Mouse (Mus musculus): Measurements from ENCODE around the gene Use1. TPM values are rescaled to one million over a fixed set of nuclear protein-coding genes. Genes with fewer than 3 reads are reported as not detected.
A peak's percentile ranks its signal among the peaks of the same experiment; 100 is the strongest.
"Not testable (repeated sequence)": the region's sequence is repeated elsewhere in the genome, so short reads cannot be mapped to it uniquely, and the experiment has no call there.

The Use1 gene
- total RNA-seq (2014; fragmentation: Nextera tagmentation) (23.3 and 34.5 TPM in 2 replicates), total RNA-seq (2017) (70.8 and 81.0 TPM in 2 replicates), polyA plus RNA-seq (2012) (151 and 198 TPM in 2 replicates)

DNA sequence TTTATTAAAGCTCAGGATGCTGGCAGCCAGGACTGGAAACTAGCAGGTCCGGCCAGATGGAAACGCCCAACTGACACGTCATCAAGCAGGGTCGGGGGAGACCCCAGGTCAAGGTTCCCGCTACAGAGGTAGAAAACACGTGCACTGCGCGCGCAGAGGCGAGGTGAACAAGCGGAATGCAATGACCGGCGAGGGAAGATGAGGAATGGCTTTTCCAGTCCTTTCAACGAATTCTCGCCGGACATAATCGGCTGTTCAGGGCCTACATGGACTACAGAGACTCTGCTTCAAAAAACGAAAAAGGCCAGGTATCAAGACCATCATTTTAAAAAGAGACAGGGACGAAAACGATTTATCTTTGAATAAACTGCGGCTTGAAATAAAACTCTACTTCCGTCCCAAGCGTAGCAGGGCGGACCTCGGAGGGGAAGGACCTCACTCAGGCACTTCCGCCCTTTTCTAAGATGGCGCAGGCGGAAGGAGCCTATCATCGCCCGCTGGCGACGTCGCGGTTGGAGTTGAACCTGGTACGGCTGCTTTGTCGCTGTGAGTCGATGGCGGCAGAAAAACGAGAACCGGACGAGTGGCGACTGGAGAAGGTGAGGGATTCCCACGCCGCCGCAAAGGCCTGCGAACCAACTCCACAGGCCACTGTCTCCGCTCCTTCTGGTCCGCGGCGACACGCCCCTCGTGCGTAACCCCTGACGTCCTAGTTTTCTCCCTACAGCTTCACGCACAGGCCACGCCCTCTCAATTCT is at the start of gene Use1:
Gene Use1, plus strand, starts transcription at position 78 of the 758 bp plus-strand sequence.
- no peak for TF ChIP-seq CTCF (IDR thresholded peaks at IDR 0.05; ENCODE audit: low read depth, low read length)
- no peaks in the 10 kb centered on the region for H3K9me3 ChIP-seq (replicated peaks)
- ATAC-seq (ENCODE audit: extremely low read depth, insufficient number of reproducible peaks, low FRiP score, poor library complexity, severe bottlenecking) = peak; percentile 65
- peak; percentile 59 for DNase-seq (ENCODE audit: low spot score)
- peaks cover 43% of the 10 kb centered on the region for H3K4me1 ChIP-seq (ENCODE audit: insufficient read depth, low read depth, low read length)
- H3K4me3 ChIP-seq (ENCODE audit: low read depth, low read length) = peak within 1 kb of the TSS; percentile 81
- peaks cover 28% of the 10 kb centered on the region for H3K36me3 ChIP-seq (replicated peaks)
- no peaks in the 10 kb centered on the region for H3K27me3 ChIP-seq (ENCODE audit: insufficient read depth, low read length)

DNA sequence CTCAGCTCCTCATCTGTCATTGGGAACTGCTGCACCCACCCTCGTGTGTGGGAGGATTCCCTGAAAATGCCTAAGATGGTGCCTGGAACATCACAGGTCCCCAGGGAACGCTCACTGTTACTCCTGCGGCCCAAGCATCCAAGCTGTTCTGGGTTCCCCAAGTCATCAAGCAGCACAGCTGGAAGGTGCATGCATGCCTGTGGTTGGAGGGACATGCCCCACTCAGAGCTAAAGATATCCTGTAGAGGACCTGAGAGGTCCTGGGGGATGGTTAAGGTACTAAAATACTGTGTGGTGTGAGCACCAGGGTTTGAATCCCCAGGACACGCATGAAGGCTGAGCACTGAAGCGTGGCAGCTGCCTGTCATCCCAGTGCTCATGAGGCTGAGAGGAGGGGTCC is 48.0 kb upstream of the Use1 start:
- not testable (repeated sequence) for DNase-seq (ENCODE audit: low spot score); H3K27me3 ChIP-seq (ENCODE audit: insufficient read depth, low read length); H3K9me3 ChIP-seq (replicated peaks); ATAC-seq (ENCODE audit: extremely low read depth, insufficient number of reproducible peaks, low FRiP score, poor library complexity, severe bottlenecking); H3K4me3 ChIP-seq (ENCODE audit: low read depth, low read length)
- Histone ChIP-seq H3K4me1 (ENCODE audit: insufficient read depth, low read depth, low read length) (peaks cover 16% of the 10 kb centered on the region), H3K36me3 (replicated peaks) (peaks cover 84% of the 10 kb centered on the region)

DNA sequence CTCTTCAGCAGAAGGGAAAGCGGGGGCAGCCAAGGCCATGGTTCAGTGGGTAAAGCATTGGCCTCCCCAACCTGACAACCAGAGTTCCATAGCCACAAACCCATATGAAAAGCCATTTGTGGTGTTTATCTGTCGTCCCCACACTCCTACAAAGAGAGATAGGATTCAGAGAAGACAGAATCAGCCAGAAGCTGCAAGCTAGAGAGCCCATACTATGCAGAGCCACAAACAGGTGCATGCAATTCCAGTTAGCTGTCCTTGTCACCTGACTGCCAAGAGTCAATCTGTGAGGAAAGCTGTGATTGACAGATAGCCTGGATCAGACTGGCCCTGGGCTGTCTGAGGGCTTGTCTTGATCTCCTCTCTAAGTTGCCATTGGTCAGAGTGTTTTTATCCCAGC is 46.9 kb upstream of the Use1 start:
- DNase-seq (ENCODE audit: low spot score); H3K9me3 ChIP-seq (replicated peaks); H3K27me3 ChIP-seq (ENCODE audit: insufficient read depth, low read length); ATAC-seq (ENCODE audit: extremely low read depth, insufficient number of reproducible peaks, low FRiP score, poor library complexity, severe bottlenecking); H3K4me3 ChIP-seq (ENCODE audit: low read depth, low read length); H3K4me1 ChIP-seq (ENCODE audit: insufficient read depth, low read depth, low read length): not testable (repeated sequence)
- H3K36me3 ChIP-seq (replicated peaks) = peaks cover 89% of the 10 kb centered on the region

DNA sequence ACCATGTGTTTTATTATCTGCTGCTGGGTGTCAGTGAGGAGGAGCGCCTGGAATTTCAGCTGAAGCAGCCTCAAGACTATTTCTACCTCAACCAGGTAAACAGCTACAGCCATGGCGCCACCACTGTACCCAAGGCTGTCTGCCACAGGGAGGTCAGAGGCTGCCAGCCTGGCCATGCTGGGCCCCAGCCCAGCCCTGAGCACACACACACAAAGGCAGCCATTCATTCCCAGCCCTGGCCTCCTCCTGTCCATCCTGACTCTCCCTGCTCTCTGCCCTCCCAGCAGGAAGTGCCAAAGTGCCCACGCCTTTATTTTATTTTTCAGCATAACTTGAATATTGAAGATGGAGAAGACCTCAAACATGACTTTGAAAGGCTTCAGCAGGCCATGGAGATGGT is 43.7 kb upstream of the Use1 start:
- Histone ChIP-seq H3K4me1 (ENCODE audit: insufficient read depth, low read depth, low read length) (no peaks in the 10 kb centered on the region), H3K4me3 (ENCODE audit: low read depth, low read length) (no peak overlapping the region), H3K36me3 (replicated peaks) (peaks cover 89% of the 10 kb centered on the region), H3K27me3 (ENCODE audit: insufficient read depth, low read length) (no peaks in the 10 kb centered on the region), H3K9me3 (replicated peaks) (no peaks in the 10 kb centered on the region)
- DNase-seq (ENCODE audit: low spot score) = no peak
- no peak for TF ChIP-seq GATA2 (IDR thresholded peaks at IDR 0.05; ENCODE audit: borderline replicate concordance, low read depth, low read length)
- no peak for TF ChIP-seq POLR2AphosphoS5 (IDR thresholded peaks at IDR 0.05; ENCODE audit: insufficient replicate concordance, low read depth, low read length)
- TF ChIP-seq TAL1 (conservative IDR thresholded peaks at IDR 0.05; ENCODE audit: low read depth, low read length) = no peak
- no peak for TF ChIP-seq GATA1 (IDR thresholded peaks at IDR 0.05; ENCODE audit: borderline replicate concordance, low read length)
- TF ChIP-seq CTCF (IDR thresholded peaks at IDR 0.05; ENCODE audit: low read depth, low read length) = no peak
- ATAC-seq (ENCODE audit: extremely low read depth, insufficient number of reproducible peaks, low FRiP score, poor library complexity, severe bottlenecking) = no peak

DNA sequence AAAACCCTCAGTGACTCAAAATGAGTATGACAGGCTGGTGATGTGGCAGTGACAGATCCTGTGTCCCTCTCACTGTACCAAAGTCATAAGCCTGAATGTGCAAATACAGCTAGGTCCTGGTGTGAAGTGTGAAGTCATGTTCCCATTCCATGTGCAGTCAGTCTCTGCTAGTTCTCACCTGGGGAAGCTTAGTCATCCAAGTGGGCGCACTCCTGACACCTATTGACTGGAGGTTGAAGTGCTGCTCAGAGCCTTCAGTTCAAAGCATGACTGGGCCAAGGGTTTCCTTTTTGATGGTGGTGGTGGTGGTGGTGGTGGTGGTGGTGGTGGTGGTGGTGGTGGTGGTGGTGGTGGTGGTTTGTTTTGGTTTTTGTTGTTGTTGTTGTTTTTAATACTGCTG is 41.8 kb upstream of the Use1 start:
- H3K4me1 ChIP-seq (ENCODE audit: insufficient read depth, low read depth, low read length) = no peaks in the 10 kb centered on the region
- peaks cover 94% of the 10 kb centered on the region for H3K36me3 ChIP-seq (replicated peaks)
- no peaks in the 10 kb centered on the region for H3K27me3 ChIP-seq (ENCODE audit: insufficient read depth, low read length)
- H3K9me3 ChIP-seq (replicated peaks) = no peaks in the 10 kb centered on the region
- DNase-seq (ENCODE audit: low spot score) (peak; percentile 21), ATAC-seq (ENCODE audit: extremely low read depth, insufficient number of reproducible peaks, low FRiP score, poor library complexity, severe bottlenecking) (no peak)
- no peak overlapping the region for H3K4me3 ChIP-seq (ENCODE audit: low read depth, low read length)
- TF ChIP-seq TAL1 (conservative IDR thresholded peaks at IDR 0.05; ENCODE audit: low read depth, low read length) = no peak
- no peak for TF ChIP-seq CTCF (IDR thresholded peaks at IDR 0.05; ENCODE audit: low read depth, low read length)
- no peak for TF ChIP-seq GATA2 (IDR thresholded peaks at IDR 0.05; ENCODE audit: borderline replicate concordance, low read depth, low read length)
- no peak for TF ChIP-seq GATA1 (IDR thresholded peaks at IDR 0.05; ENCODE audit: borderline replicate concordance, low read length)

DNA sequence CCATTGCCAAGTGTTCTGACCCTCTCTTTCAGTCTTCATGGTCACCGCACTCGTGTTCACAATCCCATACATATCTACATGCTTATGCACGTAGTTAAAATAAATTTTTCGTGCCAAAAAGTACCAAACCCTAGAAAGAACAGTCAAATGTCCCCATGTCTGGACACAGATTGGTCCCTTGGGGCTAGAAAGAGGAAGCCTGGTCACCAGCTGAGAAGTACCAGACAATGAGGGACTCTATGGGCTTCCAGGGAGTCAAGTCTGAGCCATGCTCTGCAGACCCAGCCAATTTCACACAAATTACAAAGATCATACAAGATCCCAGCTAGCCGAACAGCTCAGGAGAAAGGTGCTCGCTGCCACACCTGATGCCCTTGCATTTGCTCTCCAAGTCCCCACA is 28.8 kb upstream of the Use1 start:
- not testable (repeated sequence) for H3K4me3 ChIP-seq (ENCODE audit: low read depth, low read length); H3K4me1 ChIP-seq (ENCODE audit: insufficient read depth, low read depth, low read length); H3K9me3 ChIP-seq (replicated peaks); H3K27me3 ChIP-seq (ENCODE audit: insufficient read depth, low read length); ATAC-seq (ENCODE audit: extremely low read depth, insufficient number of reproducible peaks, low FRiP score, poor library complexity, severe bottlenecking); DNase-seq (ENCODE audit: low spot score)
- peaks cover 81% of the 10 kb centered on the region for H3K36me3 ChIP-seq (replicated peaks)

DNA sequence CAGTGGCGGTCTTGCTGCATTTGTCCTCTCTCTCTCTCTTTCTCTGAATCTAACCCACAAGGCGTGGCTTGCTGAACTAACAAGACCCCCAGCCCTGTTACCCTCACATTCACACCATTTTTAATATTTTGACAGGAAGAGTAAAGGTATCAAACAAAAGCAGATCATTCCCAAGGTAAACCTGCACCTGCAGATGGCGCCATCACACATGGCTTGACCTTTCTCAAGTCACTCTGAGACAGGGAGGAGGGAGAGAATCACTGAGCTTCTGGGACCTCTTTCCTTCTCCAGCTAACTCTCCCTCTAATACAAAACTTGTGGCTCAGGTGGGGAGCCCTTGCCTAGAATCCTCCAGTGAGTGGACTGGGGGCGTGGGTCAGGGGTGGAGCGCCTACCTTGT is 26.0 kb upstream of the Use1 start:
- Histone ChIP-seq H3K9me3 (replicated peaks) (no peaks in the 10 kb centered on the region), H3K4me1 (ENCODE audit: insufficient read depth, low read depth, low read length) (no peaks in the 10 kb centered on the region), H3K36me3 (replicated peaks) (peaks cover 89% of the 10 kb centered on the region), H3K4me3 (ENCODE audit: low read depth, low read length) (no peak overlapping the region), H3K27me3 (ENCODE audit: insufficient read depth, low read length) (no peaks in the 10 kb centered on the region)
- DNase-seq (ENCODE audit: low spot score) = no peak
- TF ChIP-seq TAL1 (conservative IDR thresholded peaks at IDR 0.05; ENCODE audit: low read depth, low read length) = no peak
- TF ChIP-seq GATA2 (IDR thresholded peaks at IDR 0.05; ENCODE audit: borderline replicate concordance, low read depth, low read length) = no peak
- TF ChIP-seq GATA1 (IDR thresholded peaks at IDR 0.05; ENCODE audit: borderline replicate concordance, low read length) = no peak
- no peak for TF ChIP-seq CTCF (IDR thresholded peaks at IDR 0.05; ENCODE audit: low read depth, low read length)
- no peak for TF ChIP-seq POLR2AphosphoS5 (IDR thresholded peaks at IDR 0.05; ENCODE audit: insufficient replicate concordance, low read depth, low read length)
- no peak for ATAC-seq (ENCODE audit: extremely low read depth, insufficient number of reproducible peaks, low FRiP score, poor library complexity, severe bottlenecking)
